Mouse (Mus musculus) urinary bladder, adult 18-20 months (tissue): ENCODE measurements around the gene Lck.

ENCODE experiments used
- DNase-seq, 2 experiments: peaks; one replicate each; pipeline ENCODE4 v3.0.0; 2022; ENCODE audit warnings: low spot score in 2 of 2, mixed read lengths in 2 of 2

The Lck gene

DNA sequence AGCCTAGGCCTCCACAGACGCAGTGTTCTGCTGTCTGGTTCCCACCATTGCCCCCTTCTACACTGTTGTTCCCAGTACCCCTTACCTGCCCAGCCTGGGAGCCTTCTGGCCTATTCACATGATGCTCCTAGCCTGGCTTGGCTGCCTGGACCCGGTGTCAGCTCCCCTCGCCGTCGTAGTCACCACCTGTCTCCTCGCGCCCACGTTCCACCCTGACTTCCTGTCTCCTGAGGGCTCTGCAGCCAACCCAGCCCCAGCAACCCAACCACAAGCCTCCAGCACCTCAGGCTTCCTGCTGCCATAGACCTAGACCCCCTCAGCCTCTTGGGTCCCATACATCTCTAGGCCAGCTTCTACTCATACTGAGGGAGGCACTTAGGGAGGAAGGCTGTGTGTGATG lies at the start of gene Lck:
Lck (minus strand) TSS at position 212 of the 400 bp plus-strand sequence.
- DNase-seq = no peak

DNA sequence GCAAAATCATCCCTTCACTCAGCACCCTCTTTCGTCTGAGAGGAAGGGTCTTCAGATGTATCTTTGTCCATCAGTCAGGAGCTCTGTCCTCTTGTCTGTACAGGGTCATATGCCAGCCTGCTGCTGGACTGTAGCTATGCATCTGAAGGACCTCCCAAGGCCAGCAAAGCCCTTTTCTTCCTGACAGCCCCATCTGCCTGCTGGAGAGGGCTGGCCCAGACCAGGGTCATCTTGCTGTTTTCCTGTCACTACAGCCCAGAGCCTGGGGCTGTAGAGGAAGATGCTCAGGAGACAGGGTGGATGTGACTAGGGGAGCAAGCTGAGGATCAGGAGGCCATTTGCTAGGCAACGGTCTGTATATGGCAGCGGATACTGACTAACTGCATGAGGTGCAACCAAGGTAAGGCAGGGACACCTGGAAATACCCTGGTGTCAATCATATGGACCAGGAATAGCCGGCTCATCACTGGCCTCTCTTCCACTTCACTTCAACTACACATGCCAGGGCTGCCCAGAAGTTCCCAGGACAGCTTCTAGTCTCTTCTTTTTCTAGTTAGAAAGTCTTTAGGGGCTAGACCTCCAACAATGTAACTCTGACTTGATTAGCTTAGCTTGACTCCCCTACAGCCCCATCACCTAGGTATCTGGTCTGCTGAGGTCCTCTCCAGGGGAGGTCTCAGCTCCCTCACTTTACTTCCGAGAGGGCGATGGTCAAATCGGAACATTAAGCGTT lies 49.5 kb upstream of the Lck start:
- no peak for DNase-seq

DNA sequence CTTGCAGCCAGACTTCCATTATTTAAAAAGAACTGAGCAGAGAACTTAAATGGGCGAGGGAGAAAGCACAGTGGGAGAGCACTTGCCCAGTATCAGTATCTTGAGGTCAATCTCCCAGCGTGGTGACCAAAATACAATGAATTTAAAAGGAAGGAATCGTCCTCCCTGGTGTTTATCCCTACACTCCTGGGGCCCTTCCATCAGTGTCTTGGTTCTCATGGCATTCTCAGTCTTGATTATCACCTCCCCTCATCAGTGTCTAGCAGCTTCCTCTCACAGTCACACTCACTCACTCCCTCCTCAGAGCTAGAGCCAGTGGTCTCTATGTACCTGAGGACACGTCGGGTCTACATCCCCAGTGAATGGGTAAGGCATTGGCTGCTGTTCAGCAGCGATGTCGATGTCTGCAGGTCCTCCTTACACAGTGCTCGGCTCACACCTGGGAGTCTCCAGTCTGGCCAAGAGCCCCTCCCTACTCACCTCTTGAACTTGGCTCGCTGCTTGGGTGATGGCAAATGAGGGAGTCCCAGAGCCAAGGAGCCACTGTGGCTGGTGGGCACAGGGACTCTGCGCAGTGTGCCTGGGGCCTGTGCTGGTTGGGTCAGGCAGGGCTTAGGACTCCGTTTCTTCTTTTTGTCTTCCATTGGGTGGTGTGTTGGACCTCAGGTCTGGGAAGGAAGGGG lies 48.8 kb upstream of the Lck start:
- no peak for DNase-seq

DNA sequence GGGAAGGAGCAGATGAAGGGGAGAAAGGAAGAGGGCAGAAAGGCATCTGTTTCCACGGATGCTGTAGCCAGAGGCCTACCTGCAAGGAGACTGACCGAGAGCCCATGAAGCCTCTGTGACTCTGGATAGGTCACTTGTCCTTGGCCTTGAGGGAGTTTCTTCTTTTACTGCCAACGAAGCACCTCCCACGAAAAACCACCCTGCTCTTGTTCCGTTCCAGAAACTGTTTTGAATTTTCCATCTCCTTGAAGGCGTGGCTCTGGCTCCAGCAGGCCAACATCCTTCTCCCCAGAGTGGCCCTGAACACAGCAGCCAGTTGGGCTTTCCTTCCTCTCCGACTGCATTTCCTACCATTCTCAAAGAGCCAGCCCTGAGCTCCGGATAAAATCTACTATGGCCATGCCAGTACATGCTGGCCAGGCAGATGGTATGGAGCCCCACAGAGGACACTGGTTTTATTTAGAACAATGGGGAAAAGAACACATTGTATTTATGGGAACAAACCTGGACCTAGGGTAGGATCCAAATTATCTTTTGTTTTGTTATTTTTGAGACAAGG lies 47.9 kb upstream of the Lck start:
- no peak for DNase-seq

DNA sequence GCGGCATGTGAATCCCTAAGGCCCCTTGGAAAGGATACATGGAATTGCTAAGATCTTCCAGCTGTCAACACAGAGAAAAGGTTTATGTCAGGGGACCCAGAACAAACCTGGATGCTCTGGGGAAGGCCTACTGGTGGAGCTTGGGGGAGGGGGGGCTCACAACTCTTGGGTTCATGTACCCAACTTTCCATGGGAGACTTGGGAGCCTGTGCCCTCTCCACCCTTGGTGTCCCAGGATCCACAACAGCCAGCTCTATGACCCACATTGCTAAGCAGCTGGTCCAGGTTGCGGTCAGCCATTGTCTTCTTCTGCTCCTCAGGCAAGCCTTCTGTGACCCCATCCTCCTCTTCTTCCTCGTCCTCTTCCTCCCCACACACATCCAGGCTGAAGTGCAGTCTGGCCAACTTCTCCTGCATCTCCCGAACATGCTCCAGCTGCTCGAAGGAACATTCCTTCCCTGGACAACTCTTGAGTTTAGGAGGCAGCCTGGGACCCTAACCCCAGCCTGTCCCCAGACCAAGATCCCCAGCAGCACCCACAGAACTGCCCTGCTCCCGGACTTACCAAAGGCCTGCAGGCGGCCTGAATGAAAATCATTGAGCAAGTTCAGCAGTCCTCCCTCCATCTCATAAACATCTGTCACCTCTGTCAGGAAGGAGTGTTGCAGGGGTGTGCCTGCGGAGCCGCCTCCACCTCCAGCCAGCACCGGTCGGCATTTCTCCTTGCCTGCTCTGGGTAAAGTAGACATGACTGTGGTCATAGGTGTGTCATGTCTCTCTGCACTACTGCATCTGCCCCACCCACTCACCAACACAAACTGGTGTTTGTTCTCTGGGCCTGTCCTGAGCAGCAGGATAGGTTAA lies 47.2 kb upstream of the Lck start:
- no peak for DNase-seq

DNA sequence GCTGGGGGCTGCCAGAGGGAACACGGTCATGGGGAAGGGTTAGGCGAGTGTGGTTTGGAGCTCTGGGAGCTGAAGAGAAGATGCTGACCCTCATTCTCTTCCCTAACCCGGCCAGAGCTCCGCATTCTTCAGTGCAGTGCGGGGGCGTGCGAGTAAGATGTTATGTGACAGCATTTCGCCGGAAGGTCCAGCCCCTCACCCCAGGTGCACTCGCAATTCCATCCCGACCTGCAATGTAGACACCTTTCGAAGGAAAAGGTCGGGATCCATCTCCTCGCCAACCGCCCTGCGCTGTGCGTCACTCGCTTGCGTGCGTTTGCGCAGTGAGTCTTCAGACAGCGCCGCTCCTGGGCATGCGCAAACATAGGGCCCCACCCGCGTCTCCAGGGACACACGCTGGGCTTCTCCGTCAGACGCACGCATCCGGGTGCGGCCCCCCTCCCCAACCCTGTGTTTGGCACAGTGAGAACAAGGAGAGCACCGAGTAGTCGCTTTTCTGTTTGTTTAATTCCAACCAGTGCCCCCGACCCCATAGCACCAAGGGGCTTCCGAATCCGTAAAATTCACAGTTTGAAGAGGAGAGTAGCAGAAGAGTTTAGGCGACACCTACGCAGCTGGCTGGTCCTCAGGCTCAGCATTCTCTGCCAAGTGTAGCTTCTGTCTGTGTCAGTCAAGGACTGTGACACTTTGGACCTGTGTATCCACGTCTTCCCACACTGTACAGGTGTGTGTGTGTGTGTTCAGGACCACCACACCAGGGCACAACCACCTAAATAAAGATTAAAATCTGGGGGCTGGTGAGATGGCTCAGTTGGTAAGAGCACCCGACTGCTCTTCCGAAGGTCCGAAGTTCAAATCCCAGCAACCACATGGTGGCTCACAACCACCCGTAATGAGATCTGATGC lies 45.6 kb upstream of the Lck start, which contains the start of gene Iqcc:
Iqcc (minus strand) TSS at position 314 of the 906 bp plus-strand sequence.
- peak; percentile 85 to 95 for DNase-seq

DNA sequence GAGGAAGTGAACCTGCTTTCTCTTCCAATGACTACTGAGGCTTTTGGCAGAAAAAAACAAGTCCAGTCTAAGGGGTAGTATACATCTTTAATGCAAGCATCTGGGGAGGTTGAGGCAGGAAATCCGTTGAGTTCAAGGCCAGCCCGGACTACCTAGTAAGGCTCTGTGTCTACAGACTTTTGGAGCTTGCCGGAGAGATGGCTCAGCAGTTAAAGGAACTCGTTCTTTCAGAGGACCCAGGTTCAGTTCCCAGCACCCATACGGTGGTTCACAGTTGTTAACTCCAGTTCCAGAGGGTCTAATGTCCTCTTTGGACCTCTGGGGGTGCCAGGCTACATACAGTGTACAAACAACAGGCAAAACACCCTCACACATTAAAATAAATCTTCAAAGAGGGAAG lies 44.6 kb upstream of the Lck start:
- DNase-seq = no peak

DNA sequence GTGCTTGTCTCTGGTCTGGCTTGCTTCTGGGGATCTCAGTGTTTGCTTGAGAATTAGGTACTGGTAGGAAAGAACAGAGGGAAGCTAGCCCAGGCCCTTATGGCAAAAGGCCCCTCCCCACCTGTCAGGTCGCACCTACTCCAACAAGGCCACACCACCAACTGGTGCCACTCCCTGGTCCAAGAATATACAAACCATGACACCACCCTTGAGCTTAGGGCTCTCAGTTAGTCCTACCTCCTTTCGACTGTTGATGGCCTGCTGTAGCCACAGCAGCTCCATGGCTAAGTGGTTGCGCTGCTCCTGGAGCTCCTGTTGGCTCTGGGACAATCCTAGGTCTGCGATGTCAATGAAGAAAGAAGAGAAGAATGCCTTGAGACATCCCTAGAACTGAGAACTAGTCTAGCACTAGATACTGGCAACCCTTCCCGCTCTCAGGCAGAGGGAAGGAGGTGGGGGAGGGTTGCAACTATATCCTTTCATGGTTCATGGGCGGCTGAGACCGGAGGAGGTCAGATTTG lies 43.7 kb upstream of the Lck start:
- DNase-seq = no peak

DNA sequence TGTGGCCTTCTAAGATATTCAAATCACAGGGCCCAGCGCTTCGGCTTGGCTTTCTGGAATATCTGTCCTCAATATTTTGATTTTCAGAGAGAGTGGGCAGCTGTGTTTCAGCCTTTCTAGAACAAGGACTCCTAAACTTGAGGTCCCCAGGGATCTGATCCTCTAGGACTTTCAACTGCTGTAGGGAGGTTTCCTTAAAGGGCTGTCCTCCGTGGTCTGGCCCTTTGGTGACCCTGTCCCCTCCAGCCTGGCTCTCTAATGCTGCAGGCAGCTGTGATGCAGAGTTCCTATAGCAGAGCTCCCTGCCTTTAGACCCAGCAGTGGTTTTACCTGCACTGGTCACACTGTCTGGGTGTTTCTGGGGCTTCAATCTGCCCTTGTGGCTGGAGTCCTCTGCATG lies 43.2 kb upstream of the Lck start:
- no peak for DNase-seq

DNA sequence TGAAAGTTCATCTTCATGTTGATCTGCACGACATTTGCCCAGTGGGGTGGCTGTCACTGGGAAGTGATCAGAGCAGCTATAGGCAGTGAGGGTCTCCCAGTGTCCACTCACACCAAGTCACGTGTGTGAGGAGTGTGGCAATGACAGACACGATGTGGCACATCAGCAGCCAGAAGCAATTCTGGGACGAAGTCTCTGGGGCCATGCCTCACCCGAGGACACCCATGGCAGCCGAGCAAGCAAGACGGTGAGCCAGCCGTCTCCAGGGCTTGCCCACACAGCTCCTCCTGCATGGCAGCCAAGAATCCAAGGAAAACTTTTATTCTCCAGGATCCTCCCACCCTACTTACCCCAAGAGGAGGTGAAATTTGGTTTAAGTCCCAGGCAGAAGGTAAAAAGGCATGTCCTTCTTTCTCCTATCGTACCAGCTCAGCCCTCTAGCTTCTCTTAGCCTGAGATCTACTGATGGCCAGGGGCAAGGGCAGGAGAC lies 42.4 kb upstream of the Lck start:
- DNase-seq = no peak

DNA sequence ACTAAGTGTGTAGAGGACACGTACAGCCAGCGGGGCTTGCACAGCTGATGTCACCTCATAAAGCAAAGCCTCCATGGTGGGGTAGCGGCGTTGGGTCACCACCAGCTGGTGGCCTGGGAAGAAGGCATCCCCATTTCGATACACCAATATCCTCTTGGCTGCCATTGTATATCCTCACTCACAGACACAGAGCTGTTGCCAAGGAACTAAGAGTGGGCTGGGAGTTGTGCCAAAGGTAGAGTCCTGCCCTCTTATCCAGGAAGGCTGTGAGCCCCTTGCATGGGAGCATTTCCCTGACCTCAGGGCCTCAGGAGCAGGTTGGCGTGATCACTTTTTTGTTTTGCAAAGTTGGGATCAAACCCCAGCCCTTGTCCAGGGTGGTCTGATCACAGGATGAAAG lies 40.7 kb upstream of the Lck start, which contains the start of gene Dcdc2b:
Dcdc2b (minus strand) TSS at position 165 of the 400 bp plus-strand sequence.
- no peak for DNase-seq

DNA sequence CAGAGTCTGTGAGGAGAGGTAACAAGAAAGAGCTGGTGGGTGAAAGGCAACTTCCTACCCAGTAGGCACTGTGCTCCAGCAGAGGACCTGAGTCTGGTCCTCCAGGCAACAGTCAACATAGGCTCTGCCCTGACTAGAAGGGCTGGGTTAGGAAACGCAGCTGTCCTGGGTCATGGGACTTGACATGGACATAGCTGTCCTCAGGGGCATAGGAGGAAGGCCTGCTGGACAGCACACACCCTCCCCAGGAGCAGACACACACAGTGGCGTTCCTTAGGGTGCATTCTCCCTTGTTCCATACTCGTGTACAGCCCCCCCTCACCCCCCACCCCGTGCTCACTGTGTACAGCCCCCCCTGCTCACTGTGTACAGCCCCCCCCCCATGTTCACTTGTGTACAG lies 37.0 kb upstream of the Lck start:
- DNase-seq = no peak

DNA sequence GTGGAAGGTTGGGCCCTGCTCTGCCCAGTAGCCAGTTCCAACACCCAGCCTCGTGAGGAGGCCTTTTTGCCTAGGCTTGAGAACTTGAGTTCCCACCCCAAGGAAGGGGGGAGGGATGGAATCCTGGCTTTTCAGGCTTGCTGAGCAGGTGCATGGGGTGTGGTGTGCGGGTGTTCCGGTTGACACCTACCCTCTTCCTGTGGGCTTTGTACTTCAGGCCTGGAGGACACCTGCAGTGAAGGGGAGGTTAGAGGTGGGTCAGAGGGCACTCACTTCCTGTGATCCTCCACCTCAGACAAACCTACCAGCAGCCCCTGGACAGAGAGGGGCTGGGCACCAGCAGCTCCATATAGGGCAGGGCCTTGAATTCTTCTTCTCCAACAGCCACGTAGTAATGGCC lies 36.6 kb upstream of the Lck start:
- DNase-seq = no peak

DNA sequence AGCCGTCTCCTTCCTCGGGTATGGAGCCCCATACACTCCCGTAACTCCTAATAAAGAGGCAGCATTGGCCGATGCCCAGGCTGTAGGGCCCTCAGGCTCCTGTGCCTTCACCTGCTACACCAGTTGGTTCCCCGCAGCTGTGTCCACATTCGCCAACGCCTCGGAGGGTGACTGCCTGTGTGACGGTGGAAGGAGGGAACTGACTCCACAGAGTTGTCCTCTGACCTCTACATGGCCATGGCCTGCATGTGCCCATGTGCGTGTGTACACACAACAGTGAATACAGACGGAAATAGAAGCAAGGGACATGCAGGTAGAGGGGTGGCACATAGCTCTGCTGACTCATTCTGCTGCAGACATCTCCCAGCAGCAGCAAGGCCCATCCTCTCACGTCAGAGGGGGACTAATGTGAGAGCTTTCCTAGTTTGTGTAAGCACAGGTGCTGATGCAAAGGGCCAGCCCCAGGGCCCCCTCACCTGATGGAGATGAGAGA lies 35.7 kb upstream of the Lck start:
- DNase-seq = no peak

DNA sequence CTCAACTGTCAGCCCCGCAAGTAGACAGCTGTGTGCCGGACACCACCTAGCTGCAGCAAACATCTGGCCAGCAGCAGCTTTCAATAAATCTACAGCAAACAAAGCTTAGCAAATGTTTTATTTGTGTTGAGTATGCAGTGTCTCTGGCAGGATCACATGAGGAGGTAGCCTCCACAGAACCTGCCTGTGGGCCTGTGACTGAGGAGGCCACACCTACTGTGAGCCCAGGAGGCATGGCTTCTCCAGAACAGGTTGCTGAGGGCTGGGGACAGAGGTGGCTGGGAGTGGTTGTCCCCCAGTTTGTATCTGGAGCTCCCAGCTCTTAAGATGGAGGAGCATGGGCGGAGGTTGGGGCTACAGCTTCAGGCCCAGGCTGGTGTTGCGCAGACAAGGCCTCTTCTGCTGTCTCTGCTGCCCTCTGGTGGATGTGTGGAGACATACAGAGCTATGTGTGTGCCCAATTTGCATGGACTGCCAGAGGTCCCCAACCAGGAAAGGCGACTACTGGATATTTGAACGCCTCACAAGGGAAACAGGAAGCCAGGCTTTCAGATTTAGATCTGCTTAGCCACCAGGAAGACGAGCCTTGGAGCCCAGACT lies 35.1 kb upstream of the Lck start:
- DNase-seq = peak; percentile 46 to 55

DNA sequence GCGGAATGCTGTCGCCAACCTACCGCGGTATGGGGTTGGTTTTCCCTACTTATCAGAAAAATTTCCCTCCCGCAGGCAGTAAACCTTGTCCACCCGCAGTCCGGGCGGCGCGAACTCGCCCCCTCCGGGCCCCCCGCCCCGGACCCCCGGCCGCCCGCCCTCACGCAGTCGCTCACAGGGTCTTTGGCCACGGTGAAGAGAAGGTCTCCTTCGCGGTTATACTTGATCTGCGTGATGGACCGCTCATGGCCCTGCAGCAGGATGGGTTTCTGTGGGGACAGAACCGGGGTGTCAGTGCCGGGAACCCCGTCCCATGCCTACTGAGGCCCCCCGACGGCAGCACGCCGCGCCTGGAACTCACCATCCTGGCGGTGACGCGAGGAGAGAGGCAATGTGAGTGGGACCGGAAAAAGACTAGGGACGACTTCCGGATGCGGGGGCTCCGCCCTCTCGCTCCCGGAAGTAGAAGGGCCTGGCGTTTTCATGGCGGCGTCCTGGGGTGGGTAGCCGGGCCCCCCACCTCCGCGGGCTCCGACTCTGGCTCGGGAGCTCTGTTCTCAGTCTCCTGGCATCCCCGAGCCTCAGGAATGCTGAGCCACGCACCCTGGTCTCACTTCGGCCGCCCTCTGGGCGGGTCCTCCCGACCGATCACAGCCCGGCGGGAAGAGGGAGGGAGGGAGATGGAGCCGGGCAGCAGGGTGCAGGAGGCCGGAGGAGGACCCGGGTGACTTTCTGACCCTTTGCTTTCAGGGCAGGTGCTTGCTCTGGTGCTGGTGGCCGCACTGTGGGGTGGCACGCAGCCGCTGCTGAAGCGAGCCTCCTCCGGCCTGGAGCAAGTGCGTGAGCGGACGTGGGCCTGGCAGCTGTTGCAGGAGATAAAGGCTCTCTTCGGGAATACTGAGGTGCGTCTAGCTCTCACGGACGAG lies 27.1 kb upstream of the Lck start, which contains the start of the genes Eif3i and Tmem234:
Eif3i (minus strand) TSS at position 416 of the 926 bp plus-strand sequence.
Tmem234 (plus strand) TSS at position 436 of the 926 bp plus-strand sequence.
- DNase-seq = peak; percentile 69 to 74

DNA sequence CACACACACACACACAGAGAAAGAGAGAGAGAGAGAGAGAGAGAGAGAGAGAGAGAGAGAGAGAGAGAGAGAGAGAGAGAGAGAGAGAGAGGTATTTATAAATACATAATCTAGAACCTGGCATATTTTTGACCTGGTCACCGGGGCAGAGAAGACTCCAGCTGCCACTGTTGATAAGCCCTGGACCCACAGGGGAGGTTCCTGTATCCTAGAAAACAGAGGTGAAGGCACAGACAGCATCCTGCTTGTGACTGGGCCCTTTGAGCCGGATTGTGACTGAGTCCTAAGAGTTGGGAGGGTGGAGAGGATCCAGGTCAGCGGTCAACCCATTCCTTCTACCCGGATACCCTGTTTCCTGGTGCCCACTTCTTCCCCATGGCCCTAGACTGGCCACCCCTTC lies 15.4 kb upstream of the Lck start:
- no peak for DNase-seq

DNA sequence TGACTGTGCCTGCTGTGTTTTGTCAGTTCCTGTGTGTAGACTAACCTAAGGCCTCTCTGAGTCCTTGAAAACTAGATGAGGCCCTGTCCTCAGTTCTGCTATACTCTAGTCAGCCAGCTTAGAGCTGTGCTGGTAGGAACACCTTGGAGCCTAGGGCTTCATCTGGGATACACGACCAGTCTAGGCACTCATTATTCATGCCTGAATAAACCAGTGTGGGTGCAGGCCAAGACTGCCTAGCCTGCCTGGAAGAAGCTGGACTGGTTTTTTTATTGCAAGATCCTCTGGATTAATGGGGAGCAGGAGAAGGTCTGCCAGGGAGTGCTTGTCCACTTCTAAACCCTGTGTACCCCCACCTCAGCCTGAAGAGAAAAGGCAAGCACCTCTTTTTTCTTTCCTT lies 13.5 kb upstream of the Lck start:
- DNase-seq = no peak

DNA sequence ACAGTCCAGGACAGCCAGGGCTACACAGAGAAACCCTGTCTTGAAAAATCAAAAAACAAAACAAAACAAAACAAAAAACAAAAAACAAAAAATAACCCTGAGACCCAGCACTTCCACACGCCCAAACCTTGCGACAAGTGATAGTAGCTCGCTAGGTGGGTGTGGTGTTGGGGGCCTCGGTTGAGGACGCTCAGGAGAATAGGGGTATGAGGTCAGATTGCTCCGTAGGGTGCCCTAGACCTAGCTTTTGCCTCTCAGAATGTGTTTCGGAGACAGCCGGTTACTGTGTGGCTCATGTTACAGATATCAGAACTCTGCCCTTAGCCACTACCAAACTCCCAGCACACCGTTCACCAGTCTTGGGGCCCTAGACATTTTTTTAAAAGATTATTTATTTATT lies 12.3 kb upstream of the Lck start:
- DNase-seq = no peak
